Mouse (Mus musculus) liver, postnatal 0 days (tissue): Measurements from ENCODE around the gene Itk. TPM values are rescaled to one million over a fixed set of nuclear protein-coding genes. Genes with fewer than 3 reads are reported as not detected.

Experiments
- ATAC-seq: fragments of 200-750 bp; cut with Nextera tagmentation; 2 replicates; pipeline ENCODE4 v1.8.0; 2017; ENCODE audit warnings: mild to moderate bottlenecking, moderate library complexity
- DNase-seq: peaks from one replicate; pipeline ENCODE4 v3.0.0-alpha.2; 2016
- H3K27ac ChIP-seq: fragments of 300-500 bp; sonication (generic); 2 replicates; pipeline ENCODE4 v1.5.1; 2014; ENCODE audit warnings: antibody characterized with exemption, moderate library complexity, mild to moderate bottlenecking, low read depth
- H3K27me3 ChIP-seq: fragments of 300-500 bp; sonication (generic); 2 replicates; pipeline ENCODE4 v1.6.1; 2014; ENCODE audit warnings: low read length, control low read depth, mixed read lengths; ENCODE audit not compliant: insufficient read depth
- H3K36me3 ChIP-seq: fragments of 300-500 bp; sonication (generic); replicated peaks from 2 replicates; pipeline ENCODE4 v1.6.1; 2014; ENCODE audit warnings: mild to moderate bottlenecking, control low read depth, low read length, moderate library complexity, mixed read lengths; ENCODE audit not compliant: insufficient read depth
- H3K4me1 ChIP-seq: fragments of 300-500 bp; sonication (generic); 2 replicates; pipeline ENCODE4 v1.6.1; 2014; ENCODE audit warnings: antibody characterized with exemption, mild to moderate bottlenecking, control low read depth; ENCODE audit not compliant: insufficient read depth
- H3K4me2 ChIP-seq: fragments of 300-500 bp; sonication (generic); 2 replicates; pipeline ENCODE4 v1.6.1; 2014; ENCODE audit warnings: low read depth, mild to moderate bottlenecking, low read length, moderate library complexity, mixed read lengths
- H3K4me3 ChIP-seq: fragments of 300-500 bp; sonication (generic); 2 replicates; pipeline ENCODE4 v1.5.1; 2014; ENCODE audit warnings: low read depth, low read length
- H3K9ac ChIP-seq: fragments of 300-500 bp; sonication (generic); replicated peaks from 2 replicates; pipeline ENCODE4 v1.6.1; 2014; ENCODE audit warnings: mild to moderate bottlenecking, moderate library complexity
- H3K9me3 ChIP-seq: fragments of 300-500 bp; sonication (generic); 2 replicates; pipeline ENCODE4 v1.6.1; 2016; ENCODE audit warnings: mild to moderate bottlenecking, control low read depth, low read length, mixed read lengths
- CTCF ChIP-seq: sonication (generic); IDR thresholded peaks from 2 replicates; pipeline ENCODE4 v1.5.1; 2016; ENCODE audit warnings: antibody characterized with exemption, low read depth
- EP300 ChIP-seq: IDR thresholded peaks from 2 replicates; pipeline ENCODE4 v1.6.1; 2016; ENCODE audit warnings: antibody characterized with exemption, low read depth, mild to moderate bottlenecking
- WGBS: fragments of 180-500 bp; shearing (Covaris S2); extraction: QIAGEN DNeasy Blood & Tissue Kit; methylation state at CpG from one replicate; pipeline ENCODE4 v1.1.7; 2014; ENCODE audit not compliant: insufficient replicate concordance; 5-methylcytosine and 5-hydroxymethylcytosine counted together
- polyA plus RNA-seq: library from polyadenylated mRNA; unstranded; fragments of >200 nt; fragmentation: Nextera tagmentation; extraction: Ambion mirVana; gene quantifications from 2 replicates; pipeline ENCODE4 v1.2.1, GENCODE M21; 2015

The Itk gene
- polyA plus RNA-seq, 1 experiment from 2014 or later: 0.09 TPM

DNA sequence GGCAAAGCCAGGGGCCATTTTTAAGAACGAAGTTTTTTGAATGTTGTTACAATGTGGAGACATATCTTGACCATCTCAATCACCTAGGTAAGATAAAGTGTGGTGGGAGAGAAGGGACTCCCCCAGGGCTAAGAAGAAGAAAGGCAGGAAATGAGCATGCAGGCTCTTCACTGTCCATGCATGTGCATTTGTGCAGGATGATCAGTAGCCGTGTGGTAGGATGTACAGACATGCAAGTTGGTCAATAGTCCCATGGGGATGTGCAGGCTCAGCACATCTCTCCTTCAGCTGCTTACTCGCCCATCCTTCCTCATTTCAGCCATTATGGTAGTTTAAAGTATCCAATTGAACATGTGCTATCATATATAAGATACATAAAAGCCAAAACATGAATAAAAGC is 40.9 kb downstream of the Itk start:
- DNase-seq (no peak), ATAC-seq (no peak)
- no peak overlapping the region for H3K4me2 ChIP-seq
- H3K27ac ChIP-seq: no peak overlapping the region
- no peak overlapping the region for H3K4me3 ChIP-seq
- H3K27me3 ChIP-seq: no peaks in the 10 kb centered on the region
- 69% methylated on average over 3 of the region's 3 CpGs for WGBS
- no peaks in the 10 kb centered on the region for H3K9me3 ChIP-seq
- TF ChIP-seq EP300 (no peak), CTCF (no peak)
- no peaks in the 10 kb centered on the region for H3K4me1 ChIP-seq
- H3K9ac ChIP-seq: no peak overlapping the region
- no peaks in the 10 kb centered on the region for H3K36me3 ChIP-seq

DNA sequence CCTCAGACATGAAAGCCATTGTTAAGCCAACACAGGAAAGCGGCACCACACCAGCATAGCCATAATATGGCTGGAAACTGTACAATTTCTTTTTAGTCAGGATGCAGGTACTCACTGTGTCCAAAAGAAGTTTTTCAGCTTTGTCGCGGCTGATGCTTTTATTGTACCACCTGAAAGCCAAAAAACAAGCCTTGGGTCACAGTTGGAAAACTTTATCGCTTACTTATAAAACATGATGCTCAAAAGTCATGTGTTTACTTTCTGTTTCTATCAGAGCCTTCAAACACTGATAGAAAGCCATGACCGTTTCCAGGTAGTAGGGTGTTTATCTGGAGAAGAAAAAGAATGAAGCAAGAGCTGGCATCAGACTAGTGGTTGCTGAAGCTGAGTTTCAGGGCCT is 41.6 kb downstream of the Itk start:
- Histone ChIP-seq H3K4me2 (no peak overlapping the region), H3K4me1 (no peaks in the 10 kb centered on the region; the same call in 1 of the 2 replicates), H3K4me3 (no peak overlapping the region), H3K36me3 (no peaks in the 10 kb centered on the region), H3K9me3 (no peaks in the 10 kb centered on the region), H3K27ac (no peak overlapping the region), H3K27me3 (no peaks in the 10 kb centered on the region), H3K9ac (no peak overlapping the region)
- 76% methylated on average over 5 of the region's 5 CpGs for WGBS
- ATAC-seq: no peak
- TF ChIP-seq EP300 (no peak), CTCF (no peak)
- DNase-seq: no peak

DNA sequence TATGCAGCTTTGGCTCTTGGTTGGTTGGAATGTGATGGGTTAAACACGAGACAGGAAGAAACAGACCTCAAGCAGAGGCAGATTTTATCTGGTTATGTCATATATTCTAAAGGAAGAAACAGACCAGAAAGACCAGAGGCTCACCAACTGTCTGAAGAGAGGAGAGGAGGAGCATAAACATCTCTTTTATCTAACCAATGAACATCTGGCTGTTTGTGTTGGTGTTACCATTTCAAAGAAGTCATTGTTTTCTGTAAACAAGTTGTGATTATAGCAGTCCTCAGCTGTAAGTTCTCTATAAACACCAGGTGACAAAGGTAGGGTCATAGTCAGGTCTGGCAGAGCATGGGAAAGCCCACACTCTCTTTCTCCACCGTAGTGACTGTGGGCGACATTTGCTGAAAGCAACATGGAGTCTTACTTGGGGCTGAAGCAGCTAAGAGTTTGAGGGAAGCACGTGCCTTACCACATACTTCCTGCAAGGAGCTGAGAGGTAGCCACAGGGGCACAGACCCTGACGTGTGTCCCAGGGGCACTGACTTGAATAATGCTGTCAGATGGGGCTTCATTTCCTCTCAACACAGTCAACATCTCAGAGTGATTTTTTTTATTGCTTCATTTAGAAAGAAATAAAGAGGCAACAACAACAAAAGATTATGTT is 45.3 kb downstream of the Itk start:
- TF ChIP-seq EP300: no peak
- TF ChIP-seq CTCF: no peak
- WGBS: 26% methylated on average over 5 of the region's 5 CpGs
- no peaks in the 10 kb centered on the region; the same call in 1 of the 2 replicates for H3K4me1 ChIP-seq
- DNase-seq (peak; percentile 27), ATAC-seq (peak; percentile 53; the same call in 1 of the 2 replicates)
- H3K9me3 ChIP-seq: no peaks in the 10 kb centered on the region
- no peak overlapping the region for H3K4me2 ChIP-seq
- H3K4me3 ChIP-seq: no peak overlapping the region
- H3K27ac ChIP-seq: 0 out of 2 replicates have a peak overlapping the region, but pooled peaks have one; percentile 11
- H3K36me3 ChIP-seq: no peaks in the 10 kb centered on the region
- H3K9ac ChIP-seq: no peak overlapping the region
- no peaks in the 10 kb centered on the region for H3K27me3 ChIP-seq

DNA sequence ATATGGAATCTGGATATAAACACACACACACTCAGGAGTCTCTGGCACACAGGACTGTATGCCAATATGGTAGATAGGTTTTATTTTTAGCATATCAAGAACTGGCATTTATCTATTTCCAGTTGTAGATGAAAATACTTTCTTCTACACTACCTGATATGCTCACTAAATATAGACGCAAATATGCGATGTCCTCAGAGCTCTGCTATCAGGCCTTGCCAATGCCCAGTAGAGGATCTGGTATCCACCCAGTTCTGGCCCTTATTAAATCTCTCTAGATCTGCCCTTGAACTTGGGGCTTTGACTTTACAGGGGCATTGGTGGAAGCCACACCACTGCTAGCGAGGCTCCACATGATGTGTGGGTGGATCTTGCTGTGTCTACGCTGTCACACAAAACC is 47.4 kb downstream of the Itk start:
- Histone ChIP-seq H3K9ac (no peak overlapping the region), H3K4me1 (no peaks in the 10 kb centered on the region; the same call in 1 of the 2 replicates), H3K36me3 (no peaks in the 10 kb centered on the region), H3K9me3 (no peaks in the 10 kb centered on the region), H3K4me3 (no peak overlapping the region), H3K27ac (no peak overlapping the region), H3K27me3 (no peaks in the 10 kb centered on the region), H3K4me2 (no peak overlapping the region)
- no peak for DNase-seq
- TF ChIP-seq CTCF: no peak
- no peak for TF ChIP-seq EP300
- no peak for ATAC-seq
- 71% methylated on average over 4 of the region's 4 CpGs for WGBS

DNA sequence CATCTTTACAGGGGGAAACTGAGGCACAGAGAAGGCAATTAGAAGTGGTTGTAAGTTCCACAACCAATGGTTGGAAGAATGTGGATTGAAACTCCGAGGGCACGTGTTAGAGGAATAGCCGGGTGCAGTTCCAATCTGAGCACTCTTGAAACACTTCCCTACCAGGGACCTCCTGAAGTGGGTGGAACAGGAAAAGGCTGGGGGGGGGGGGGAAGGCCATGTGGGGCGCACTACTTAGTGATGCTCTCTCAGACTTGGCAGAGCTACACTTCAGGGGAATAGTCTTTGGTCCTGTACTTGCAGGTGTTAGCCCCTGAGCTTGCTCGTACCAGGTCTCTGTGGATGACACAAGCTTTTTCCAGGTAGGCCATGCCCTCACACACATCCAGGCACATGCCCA is 53.3 kb downstream of the Itk start:
- no peak for TF ChIP-seq CTCF
- no peak for TF ChIP-seq EP300
- no peak for ATAC-seq
- H3K4me1 ChIP-seq: no peaks in the 10 kb centered on the region

DNA sequence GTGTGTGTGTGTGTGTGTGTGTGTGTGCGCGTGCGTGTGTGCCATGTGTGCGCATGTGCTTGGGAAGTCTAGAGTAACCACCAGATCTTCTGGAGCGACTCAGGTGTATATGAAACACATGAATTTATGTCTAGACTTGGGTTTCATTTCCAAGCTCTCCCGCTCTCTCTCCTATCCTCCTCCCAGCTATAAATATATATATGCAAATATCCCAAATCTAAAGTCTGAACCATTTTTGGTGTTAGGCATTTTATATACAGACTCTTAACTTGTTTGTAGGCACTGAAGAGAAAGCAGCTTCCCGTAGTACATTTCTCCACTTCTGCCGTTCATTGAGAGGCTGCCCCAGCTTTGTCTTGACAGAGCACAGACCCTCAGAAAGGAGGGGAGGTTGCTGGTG is 57.1 kb downstream of the Itk start:
- Histone ChIP-seq H3K9me3 (no peaks in the 10 kb centered on the region), H3K9ac (no peak overlapping the region), H3K4me3 (no peak overlapping the region), H3K27me3 (no peaks in the 10 kb centered on the region), H3K4me1 (no peaks in the 10 kb centered on the region), H3K4me2 (no peak overlapping the region), H3K36me3 (no peaks in the 10 kb centered on the region), H3K27ac (no peak overlapping the region)
- 85% methylated on average over 8 of the region's 8 CpGs for WGBS
- no peak for ATAC-seq
- TF ChIP-seq CTCF (no peak), EP300 (no peak)
- DNase-seq: no peak

More for the DNA sequence above, 53.3 kb downstream of the Itk start:
- Histone ChIP-seq H3K27me3 (no peaks in the 10 kb centered on the region), H3K9me3 (no peaks in the 10 kb centered on the region), H3K27ac (no peak overlapping the region), H3K4me3 (no peak overlapping the region), H3K4me2 (no peak overlapping the region), H3K36me3 (no peaks in the 10 kb centered on the region), H3K9ac (no peak overlapping the region)
- WGBS: 50% methylated on average over 5 of the region's 5 CpGs
- DNase-seq: no peak
